Mouse (Mus musculus) small intestine, adult 2 months (tissue): ENCODE data around the gene Junb.

Source experiments
- CTCF ChIP-seq: fragments of 200-500 bp; IDR thresholded peaks from 2 replicates; pipeline ENCODE4 v1.5.1; 2012; ENCODE audit warnings: low read depth, mild to moderate bottlenecking, control low read depth, inconsistent platforms, low read length, moderate library complexity, mixed read lengths; ENCODE audit not compliant: insufficient replicate concordance, insufficient read length; ENCODE audit errors: extremely low read depth
- POLR2A ChIP-seq: fragments of 200-500 bp; IDR thresholded peaks from 2 replicates; pipeline ENCODE4 v1.6.1; 2012; ENCODE audit warnings: low read depth, mild to moderate bottlenecking, control low read depth, inconsistent platforms, low read length, moderate library complexity

- no peak for TF ChIP-seq CTCF
- no peak for TF ChIP-seq POLR2A
Measured at GRCm38 (mm10) chr8:85023846-85024245, 45.3 kb upstream of the Junb start.
